Mouse (Mus musculus) hindbrain, embryonic 12.5 days (tissue): ENCODE measurements around the gene Tshz2. TPM values are rescaled to one million over a fixed set of nuclear protein-coding genes. Genes with fewer than 3 reads are reported as not detected.

ENCODE experiments used
- polyA plus RNA-seq: library from polyadenylated mRNA; unstranded; fragments of >200 nt; fragmentation: Nextera tagmentation; extraction: Ambion mirVana; gene quantifications from 2 replicates; pipeline ENCODE4 v1.2.1, GENCODE M21; 2016

The Tshz2 gene
- polyA plus RNA-seq, 1 experiment from 2014 or later = 19.3 TPM

Other genes with a start within 250 kb of the Tshz2 start
- not detected in 2 replicates for gene Gm11011, start 45.3 kb upstream of the Tshz2 start, polyA plus RNA-seq